Mouse (Mus musculus): ENCODE measurements at regions not wholly inside any gene's neighbourhood (a gene's known extent, or its start where the extent isn't known, plus 50 kb on each side); places are given as distances from the start of the nearest gene placed in this dataset.

- no peak for DNase-seq (ENCODE audit: low read depth, low spot score)
Measured at GRCm38 (mm10) chr5:58705561-58705960, 987.8 kb downstream of the Pcdh7 start.

- DNase-seq (ENCODE audit: low read depth, low spot score), result no peak
Measured at GRCm38 (mm10) chr5:58712381-58712780, 994.6 kb downstream of the Pcdh7 start.

- DNase-seq (ENCODE audit: low read depth, low spot score), result no peak
Measured at GRCm38 (mm10) chr5:58733366-58733765, 1015.6 kb downstream of the Pcdh7 start.

GRCm38 (mm10) chr5:58733961-58734360 is 1016.2 kb downstream of the Pcdh7 start:
- no peak for DNase-seq (ENCODE audit: low read depth, low spot score)

- DNase-seq (ENCODE audit: low read depth, low spot score), result peak; percentile 51
Measured at GRCm38 (mm10) chr5:58736610-58737009, 1018.8 kb downstream of the Pcdh7 start.

- DNase-seq (ENCODE audit: low read depth, low spot score), result no peak
Measured at GRCm38 (mm10) chr5:58737264-58737883, 1019.6 kb downstream of the Pcdh7 start.

- no peak for DNase-seq (ENCODE audit: low read depth, low spot score)
Measured at GRCm38 (mm10) chr5:58738041-58738440, 1020.3 kb downstream of the Pcdh7 start.

- DNase-seq (ENCODE audit: low read depth, low spot score), result no peak
Measured at GRCm38 (mm10) chr5:58740759-58741158, 1023.0 kb downstream of the Pcdh7 start.

GRCm38 (mm10) chr5:58747684-58748083 is 1029.9 kb downstream of the Pcdh7 start:
- DNase-seq (ENCODE audit: low read depth, low spot score), result peak; percentile 2

GRCm38 (mm10) chr5:58751777-58752176 is 1034.0 kb downstream of the Pcdh7 start:
- no peak for DNase-seq (ENCODE audit: low read depth, low spot score)
